Mouse (Mus musculus): ENCODE measurements around the gene Lrrc55.

The Lrrc55 gene

GRCm38 (mm10) chr2:85137601-85138140 is 59.3 kb downstream of the Lrrc55 start:
- in situ Hi-C loops (cut with MboI; ENCODE audit: low pct_unique_long_range_greater_than_20kb in 1 of 2, low sequenced_read_pairs in 2 of 2, unreplicated experiment in 1 of 2): no loop called here

GRCm38 (mm10) chr2:85136831-85137520 is 60.0 kb downstream of the Lrrc55 start:
- in situ Hi-C loops (cut with MboI; ENCODE audit: low pct_unique_long_range_greater_than_20kb in 1 of 2, low sequenced_read_pairs in 2 of 2, unreplicated experiment in 1 of 2): no loop called here

GRCm38 (mm10) chr2:85136089-85136488 is 60.9 kb downstream of the Lrrc55 start, which contains the start of gene Aplnr:
TSS of gene Aplnr (plus strand) at chr2:85136225.
- in situ Hi-C loops (cut with MboI; ENCODE audit: low pct_unique_long_range_greater_than_20kb in 1 of 2, low sequenced_read_pairs in 2 of 2, unreplicated experiment in 1 of 2): no loop called here

DNA sequence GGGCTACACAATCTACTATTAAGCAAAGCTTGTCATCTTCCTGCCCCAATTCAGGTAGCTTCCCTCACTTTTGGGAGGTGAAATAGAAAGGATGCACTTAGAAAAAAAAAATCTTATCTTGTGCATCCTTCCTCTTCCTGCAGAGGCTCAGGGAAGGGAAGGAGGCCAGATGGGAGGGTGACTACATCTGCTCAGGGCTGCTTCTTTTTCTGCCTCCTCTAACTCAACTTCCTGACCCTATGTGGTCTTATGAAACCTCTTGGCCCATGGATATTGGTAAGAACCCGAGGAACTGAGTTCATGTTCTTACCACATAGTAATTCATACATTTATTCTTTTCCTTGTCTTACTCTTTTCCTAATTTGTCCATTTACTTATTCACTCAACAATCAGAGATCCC is 61.9 kb downstream of the Lrrc55 start:
- in situ Hi-C loops (cut with MboI; ENCODE audit: low pct_unique_long_range_greater_than_20kb in 1 of 2, low sequenced_read_pairs in 2 of 2, unreplicated experiment in 1 of 2): no loop called here

DNA sequence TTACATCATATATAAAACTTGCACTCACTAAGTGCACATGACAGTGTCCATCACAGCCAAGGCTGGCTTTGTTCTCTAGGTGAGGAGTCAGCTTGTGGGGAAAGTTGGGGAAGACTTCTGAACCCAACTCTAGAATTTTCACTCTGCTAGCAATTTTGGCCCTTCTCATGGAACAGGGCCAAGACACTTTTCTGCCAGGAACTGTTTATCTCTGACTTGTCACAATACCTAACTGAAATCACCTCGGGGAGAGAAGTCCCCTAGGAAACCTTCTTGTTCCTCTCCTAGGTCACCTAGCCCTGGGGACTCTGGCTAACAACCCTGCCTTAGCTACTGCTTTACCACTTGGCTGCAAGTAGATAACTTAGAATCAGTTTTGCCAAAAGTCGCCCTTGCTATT is 64.8 kb downstream of the Lrrc55 start:
- in situ Hi-C loops (cut with MboI; ENCODE audit: low pct_unique_long_range_greater_than_20kb in 1 of 2, low sequenced_read_pairs in 2 of 2, unreplicated experiment in 1 of 2): no loop called here

- in situ Hi-C loops (cut with MboI; ENCODE audit: low pct_unique_long_range_greater_than_20kb in 1 of 2, low sequenced_read_pairs in 2 of 2, unreplicated experiment in 1 of 2): no loop called here
These were observed 65.3 kb downstream of the Lrrc55 start for GRCm38 (mm10) chr2:85131724-85132123.

- in situ Hi-C loops (cut with MboI; ENCODE audit: low pct_unique_long_range_greater_than_20kb in 1 of 2, low sequenced_read_pairs in 2 of 2, unreplicated experiment in 1 of 2): no loop called here
These were observed 65.8 kb downstream of the Lrrc55 start for GRCm38 (mm10) chr2:85131226-85131625.

- in situ Hi-C loops (cut with MboI; ENCODE audit: low pct_unique_long_range_greater_than_20kb in 1 of 2, low sequenced_read_pairs in 2 of 2, unreplicated experiment in 1 of 2): loop anchor here (10.0 kb wide), 2 partner anchors 115 to 435 kb away; no protein-coding TSS in a partner anchor
These were observed 67.5 kb downstream of the Lrrc55 start for GRCm38 (mm10) chr2:85129496-85129971.

DNA sequence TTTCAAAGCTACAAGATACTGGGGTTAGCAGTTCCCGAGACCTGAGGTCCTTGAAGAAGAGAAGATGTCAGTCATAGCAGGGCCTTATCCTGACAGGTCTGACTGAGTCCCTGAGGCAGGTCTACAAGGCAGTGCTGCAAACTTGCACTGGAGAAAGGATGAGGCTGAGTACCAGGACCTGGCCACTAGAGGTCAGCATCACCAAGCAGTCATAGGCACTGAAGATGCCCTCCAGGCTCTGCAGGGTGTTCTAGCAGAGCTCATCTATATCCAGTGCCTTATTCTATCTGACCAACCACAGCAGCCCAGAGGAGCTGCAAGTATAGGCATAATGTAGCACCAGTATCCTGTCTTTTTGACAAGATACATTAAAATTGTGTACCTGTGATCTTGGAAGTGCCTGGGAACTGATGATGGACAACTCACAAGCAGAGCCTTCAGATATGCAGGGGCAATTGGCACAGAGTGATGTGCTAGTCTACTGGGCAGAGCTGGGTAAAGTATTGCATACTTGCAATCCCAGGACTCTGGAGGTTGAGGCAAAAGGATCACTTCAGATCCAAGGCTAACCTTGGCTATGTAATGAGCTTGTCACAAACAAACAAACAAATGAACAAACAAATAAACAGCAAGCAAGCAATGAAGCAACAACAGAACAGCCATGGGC is 73.0 kb downstream of the Lrrc55 start:
- in situ Hi-C loops (cut with MboI; ENCODE audit: low pct_unique_long_range_greater_than_20kb in 1 of 2, low sequenced_read_pairs in 2 of 2, unreplicated experiment in 1 of 2): loop anchor here (5.0 to 10.0 kb wide), 3 partner anchors 121 to 441 kb away; no protein-coding TSS in a partner anchor

- in situ Hi-C loops (cut with MboI; ENCODE audit: low pct_unique_long_range_greater_than_20kb in 1 of 2, low sequenced_read_pairs in 2 of 2, unreplicated experiment in 1 of 2): loop anchor here (5.0 to 10.0 kb wide), 3 partner anchors 121 to 441 kb away; no protein-coding TSS in a partner anchor
These were observed 73.7 kb downstream of the Lrrc55 start for GRCm38 (mm10) chr2:85123187-85123868.
